Mouse (Mus musculus) gastrocnemius, adult 8-10 months (tissue): ENCODE results near the gene S1pr5. TPM values are rescaled to one million over a fixed set of nuclear protein-coding genes. Genes with fewer than 3 reads are reported as not detected.
"Not testable (repeated sequence)": the region's sequence is repeated elsewhere in the genome, so short reads cannot be mapped to it uniquely, and the experiment has no call there.

Source experiments
- DNase-seq, 2 experiments: peaks; one replicate each; pipeline ENCODE4 v3.0.0; 2022; ENCODE audit warnings: low spot score in 2 of 2
- total RNA-seq, 4 experiments: library from RNA; stranded (reverse); gene quantifications; 2 replicates each; pipeline ENCODE4 v1.2.4; 2022

The S1pr5 gene
- total RNA-seq, 4 experiments from 2014 or later: 0.10 to 0.29 (median 0.15) TPM

DNA sequence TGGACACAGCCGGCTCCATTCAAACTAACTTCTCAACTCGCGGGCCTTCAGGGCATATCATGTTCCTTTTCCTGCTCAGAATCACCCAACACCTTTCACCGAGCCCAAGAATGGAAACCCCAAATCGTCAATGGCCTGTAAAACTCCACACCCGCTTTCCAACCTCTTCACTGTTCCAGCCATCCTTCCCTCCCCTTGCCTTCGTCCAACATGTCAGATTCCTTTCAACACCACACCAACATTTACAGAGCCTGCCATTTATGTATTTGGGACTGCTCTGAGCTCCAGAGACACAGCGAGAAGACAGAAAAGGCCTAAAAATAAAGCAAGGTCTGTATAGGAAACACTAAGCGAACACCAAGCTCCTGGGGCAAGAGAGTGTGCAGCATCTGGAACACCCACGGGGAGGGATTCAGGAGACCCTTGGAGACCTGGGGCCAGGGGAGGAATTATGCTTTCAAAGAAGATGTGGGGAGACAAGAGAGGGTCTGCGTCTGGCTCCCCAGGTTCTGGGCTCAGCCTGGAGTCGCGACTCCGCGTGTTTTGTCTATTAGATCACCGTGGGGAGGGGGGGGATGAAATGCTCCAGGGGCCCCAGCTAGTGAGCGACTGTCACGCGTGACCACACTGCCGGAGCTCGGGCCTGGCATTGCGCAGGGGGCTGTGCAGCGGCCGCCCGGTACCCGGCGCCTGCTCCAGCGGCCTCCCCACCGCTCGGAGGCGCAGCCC, 10.1 kb downstream of the S1pr5 start:
- no peak for DNase-seq

DNA sequence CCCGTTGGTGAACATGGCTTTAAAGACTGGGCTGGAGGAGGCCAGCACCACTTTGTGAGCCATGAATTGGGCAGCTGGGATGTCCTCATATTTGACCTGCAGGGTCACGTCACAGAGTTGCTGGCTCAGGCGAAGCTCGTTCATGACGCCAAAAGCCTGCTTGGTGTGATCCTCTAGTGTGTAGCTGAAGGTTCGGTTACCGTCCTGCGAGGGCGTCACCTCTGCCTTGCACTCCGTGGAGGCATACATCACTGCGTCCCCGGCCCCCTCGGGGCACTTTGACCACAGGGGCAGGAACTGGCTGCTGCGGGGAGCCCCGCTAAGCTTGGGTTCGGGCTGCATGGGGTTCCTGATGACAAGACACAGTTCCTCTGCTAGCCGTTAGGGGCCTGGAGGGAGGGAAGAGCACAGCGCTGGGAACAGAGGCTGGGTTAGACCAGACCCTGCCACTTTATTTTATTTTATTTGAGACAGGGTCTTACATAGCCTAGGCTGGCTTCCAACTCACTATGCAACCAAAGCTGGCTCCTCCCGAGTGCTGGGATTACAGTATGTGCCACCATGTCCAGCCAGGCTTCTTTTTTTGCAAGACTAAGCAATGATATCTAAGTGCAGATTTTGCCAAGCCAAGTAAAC, 10.8 kb downstream of the S1pr5 start:
- DNase-seq: no peak

DNA sequence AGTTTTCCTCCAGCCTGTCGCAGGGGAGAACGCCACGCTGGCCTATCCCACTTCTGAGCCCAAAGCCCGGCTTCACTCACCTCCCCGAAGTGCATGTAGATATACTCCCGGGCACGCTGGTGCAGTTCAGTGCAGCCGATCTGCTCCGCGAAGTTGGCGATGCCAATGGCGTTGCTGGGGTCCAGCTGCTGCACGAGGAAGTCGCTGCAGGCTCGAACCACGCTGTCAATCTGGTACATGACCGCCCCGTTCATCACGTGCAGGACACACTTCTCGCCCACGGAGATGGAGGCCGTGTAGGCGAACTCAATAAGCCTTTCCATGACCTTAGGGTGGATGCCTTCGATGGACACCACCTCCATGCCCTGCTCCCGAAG, 11.3 kb downstream of the S1pr5 start:
- DNase-seq: no peak

DNA sequence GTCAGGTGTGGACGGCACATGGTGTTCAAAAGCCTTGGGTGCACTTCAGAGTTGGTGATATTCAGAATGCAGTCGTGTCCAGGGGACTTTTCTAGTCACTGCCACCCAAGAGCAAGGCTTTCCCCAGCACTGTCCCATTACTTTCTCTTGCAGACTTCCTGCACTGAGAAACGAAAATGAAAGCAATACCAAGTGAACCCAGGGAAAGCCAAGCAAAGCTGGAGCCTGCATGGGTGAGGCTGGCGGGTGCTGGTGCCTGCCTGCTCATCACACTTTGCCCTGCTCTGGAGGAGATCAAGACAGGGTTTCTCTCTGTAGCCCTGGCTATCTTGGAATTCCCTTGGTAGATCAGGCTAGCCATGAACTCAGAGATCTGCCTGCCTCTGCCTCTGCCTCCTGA, 12.9 kb downstream of the S1pr5 start:
- DNase-seq: no peak

DNA sequence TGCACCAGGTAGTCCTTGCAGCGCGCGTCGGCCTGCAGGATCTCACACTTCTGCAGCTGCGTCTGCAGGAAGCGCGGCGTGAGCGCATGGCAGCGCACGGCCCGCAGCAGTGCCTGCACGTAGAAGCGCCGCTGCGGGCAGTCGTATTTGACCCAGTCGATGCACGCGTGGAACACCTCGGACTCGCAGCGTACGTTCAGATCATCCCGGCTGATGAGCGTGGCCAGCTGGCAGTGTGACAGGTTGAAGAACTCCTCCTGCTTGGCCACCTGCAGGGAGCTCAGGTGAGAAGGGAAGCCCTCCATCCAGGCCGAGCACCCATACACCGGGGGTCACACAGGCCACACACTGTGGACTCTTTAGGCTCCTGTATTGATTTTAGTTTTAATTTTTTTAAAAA, 14.4 kb downstream of the S1pr5 start:
- DNase-seq: no peak

DNA sequence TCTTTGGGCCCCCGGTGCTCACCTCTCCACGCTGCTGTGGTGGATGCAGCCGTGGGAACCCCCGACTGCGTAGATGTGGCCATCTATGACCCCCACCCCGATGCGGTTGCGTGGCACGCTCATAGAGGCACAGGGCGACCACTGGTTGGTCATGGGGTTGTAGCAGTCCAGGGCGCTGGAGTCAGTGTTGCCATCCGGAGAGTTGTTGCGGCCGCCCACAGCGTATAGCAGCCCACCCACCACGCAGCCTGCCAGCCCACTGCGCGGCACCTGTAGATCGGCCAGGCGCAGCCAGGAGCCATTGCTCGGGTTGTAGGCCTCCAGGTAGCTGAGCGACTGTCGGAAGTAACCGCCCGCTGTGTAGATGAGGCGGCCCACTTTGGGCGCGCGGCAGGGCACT, 14.9 kb downstream of the S1pr5 start:
- DNase-seq: no peak

DNA sequence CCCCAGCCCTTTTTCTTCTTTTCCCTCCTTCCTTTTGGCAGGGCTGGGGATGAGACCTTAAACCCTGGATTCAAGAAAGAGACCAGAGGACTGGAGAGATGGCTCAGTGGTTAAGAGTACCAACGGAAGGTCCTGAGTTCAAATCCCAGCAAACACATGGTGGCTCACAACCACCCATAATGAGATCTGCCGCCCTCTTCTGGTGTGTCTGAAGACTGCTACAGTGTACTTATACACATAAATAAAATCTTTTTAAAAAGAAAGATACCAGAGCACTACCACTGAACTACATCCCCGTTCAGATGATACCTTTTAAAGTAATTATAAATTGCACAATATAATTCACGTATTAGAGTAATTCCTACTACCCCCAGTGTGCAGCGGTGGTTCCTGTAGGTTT, 15.4 kb downstream of the S1pr5 start:
- DNase-seq: no peak

DNA sequence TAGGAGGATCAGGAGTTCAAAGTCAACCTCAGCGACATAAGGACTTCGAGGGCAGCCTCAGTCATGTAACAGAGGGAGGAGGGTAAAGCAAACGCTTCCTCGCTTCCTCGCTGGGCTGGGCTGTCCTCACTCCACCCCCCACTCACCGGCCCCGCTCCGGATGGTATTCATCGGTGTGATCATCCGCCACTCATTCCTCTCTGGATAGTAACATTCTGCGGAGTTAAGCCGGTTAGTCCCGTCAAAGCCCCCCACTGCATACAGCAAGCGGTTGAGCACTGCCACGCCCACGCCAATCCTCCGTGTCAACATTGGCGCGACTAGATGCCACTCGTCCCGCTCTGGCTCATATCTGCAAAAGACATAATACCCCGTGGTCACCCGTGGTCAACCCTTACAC, 16.7 kb downstream of the S1pr5 start:
- no peak for DNase-seq

DNA sequence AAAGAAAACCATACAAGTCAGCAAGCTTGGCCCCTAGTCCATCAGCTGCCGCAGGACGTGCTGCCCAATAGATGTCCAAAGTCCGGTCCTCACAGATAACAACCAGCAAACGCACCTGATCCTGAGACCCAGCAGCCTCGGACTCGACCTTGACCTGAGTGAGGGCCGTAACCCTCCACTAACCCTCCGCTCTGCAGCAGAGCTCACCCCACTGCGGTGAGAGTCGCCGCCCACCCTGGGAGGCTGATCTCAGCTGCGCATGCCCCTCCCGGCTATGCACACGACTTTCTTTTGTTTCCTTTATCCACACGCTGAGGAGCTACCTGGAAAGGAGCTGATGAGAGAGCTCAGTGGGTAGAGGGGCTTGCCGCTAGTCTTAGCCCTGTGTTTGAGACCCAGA, 20.9 kb downstream of the S1pr5 start:
- no peak for DNase-seq

DNA sequence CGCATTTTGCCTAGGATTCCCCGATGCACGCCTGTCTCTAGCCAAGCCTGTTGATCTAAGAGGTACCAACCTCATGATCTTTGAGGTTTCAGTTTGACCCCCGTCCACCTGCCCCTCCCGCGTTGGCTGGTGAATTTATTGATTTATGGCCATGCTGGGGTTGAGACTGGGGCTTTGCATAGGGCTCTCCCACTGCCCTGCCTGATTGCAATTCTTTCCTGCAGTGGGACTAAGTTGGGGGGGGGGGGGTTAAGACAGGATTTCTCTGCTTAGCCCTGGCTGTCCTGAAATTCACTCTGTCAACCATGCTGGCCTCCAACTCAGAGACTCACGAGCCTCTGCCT, 22.9 kb downstream of the S1pr5 start:
- no peak for DNase-seq

DNA sequence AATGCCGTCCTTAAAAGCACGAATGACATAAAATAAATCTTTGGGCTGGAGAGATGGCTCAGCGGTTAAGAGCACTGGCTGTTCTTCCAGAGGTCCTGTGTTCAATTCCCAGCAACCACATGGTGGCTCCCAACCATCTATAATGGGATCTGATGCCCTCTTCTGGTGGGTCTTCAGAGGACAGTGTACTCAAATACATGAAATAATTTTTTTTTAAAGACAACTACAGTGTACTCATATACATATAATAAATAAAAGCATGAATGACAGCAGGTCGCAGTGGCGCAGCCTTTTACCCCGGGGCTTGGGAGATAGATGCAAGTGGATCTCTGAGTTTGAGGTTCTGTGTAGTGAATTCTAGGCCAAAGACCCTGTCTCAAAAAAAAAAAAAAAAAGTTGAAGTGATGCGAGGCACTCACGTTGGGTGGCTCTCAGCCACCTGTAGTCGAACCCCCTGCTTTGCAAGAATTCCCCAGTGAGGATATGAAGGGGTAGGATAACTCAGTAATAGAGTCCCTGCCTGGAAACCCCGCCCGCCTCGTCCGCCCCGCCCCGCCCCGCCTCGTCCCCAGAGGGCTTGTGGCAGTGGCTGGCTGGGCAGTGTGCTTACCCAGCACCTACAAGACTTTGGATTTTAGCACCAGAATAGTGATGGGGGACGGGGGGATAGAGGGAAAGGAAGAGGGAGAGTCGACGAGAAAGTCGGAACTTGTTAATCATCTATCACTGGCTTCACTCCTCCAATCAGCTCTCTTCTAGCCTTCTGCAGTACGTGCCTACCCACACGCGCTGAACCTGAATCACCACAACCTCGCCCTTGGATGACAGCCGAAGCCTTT, 23.4 kb downstream of the S1pr5 start:
- DNase-seq: no peak

DNA sequence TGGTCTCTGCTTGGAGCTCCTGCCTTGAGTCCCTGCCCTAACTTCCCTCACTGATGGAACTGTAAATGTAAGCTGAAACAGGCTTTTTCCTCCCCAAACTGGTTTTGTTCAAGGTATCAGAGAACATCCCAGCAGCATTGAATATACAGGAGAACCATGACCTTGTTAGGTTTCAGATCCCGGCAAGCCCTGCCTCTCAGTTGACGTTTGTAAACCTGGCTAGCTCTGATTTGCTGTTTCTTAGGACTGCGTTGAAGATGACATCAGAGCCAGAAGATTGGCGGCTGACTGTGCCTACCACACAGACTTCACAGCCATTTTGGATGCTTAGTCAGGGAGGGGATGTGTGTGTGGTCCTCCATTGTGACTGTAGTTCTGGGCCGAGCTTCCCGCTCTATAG, 24.3 kb downstream of the S1pr5 start:
- no peak for DNase-seq

DNA sequence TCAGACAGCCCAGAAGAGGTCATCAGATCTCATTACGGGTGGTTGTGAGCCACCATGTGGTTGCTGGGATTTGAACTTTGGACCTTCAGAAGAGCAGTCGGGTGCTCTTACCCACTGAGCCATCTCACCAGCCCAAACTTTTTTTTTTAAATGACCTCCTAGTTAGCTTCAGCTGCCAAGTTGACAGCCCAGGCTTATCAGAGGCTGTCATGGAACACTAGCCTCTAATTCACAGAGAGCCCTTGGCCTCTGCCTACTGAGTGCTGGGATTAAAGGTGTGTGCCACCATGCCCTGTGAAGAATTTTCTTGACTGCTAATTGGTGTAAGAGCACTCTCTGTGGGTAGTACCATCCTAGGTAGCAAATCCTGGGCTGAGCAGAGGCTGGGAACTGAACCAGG, 24.8 kb downstream of the S1pr5 start:
- DNase-seq: not testable (repeated sequence)

DNA sequence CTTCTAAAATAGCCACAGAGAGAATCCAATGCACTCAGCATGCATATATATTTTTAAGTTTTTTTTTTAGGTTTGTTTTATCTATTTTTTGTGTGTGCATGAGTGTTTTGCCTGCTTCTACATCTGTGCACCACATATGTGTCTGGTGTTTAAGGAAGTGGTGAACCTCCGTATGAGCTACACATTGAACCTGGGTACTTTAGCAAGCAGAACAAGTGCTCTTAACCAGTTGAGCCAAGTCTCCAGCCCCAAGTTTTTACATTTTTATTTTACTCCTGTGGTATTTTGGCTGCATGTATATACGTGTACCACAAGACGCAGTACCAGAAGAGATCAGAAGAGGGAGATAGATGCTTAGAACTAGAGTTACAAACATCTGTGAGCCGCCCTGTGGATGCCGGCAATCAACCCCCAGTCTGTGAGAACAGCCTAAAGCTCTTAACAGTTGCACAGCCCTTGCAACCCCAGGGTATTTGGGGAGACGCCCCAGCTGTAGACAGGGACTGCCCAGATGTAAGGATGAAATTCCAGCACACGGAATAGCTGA, 26.8 kb downstream of the S1pr5 start:
- DNase-seq: no peak

DNA sequence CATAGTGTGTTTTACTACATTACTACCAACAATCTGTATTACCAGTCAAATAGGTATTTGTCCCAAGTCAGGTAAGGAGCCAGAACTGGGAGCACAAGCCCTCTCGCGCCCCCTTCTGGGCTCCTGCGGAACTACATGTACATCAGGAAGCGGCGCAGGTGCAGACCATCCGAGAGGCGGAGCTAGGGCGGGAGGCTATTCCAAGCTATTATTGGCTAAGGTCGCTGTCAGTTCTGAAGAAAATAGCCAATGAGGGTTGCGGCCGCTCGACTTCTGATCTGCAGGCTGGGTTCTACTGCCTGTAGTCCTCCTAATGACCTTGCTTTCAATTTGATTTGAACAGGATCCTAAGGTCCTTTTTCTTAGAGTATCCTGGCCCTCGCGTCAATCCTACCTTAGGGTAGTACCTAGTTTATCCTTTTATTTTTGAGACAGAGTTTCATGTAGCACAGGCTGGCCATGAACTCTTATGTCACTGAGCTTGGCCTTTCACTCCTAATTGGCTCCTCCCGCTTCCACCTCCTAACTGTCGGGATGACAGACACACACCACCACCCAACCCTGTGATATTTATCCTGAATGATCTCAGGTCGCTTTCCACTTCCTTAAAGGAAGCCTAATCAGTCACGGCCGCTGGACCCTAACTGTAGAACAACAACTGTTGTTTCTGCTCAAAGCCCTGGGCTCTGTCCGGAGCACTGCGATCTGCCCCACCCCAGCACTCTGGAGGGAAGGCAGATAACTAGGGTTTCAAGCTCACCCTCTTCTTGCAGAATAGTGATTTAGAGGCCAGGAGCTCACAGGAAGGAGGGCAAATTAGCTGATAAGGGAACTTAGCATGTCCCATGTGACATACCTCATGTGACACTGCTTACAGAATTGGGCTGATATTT, 27.5 kb downstream of the S1pr5 start:
- DNase-seq: peak; percentile 89

DNA sequence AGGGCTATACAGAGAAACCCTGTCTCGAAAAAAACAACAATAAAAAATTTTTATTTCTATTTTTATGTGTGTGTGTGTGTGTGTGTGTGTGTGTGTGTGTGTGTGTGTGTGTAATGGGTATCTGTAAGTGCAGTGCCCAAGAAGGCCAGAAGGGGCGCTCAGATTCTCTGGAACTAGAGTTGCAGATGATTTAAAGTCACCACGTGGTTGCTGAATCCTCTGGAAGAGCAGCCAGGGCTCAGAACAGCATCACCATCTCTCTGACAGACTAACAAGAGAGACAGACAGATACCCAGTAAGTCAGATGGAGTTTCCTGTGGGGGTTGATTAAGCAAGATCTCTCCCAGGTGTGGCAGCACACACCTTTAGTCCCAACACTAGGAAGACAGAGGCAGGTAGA, 28.4 kb downstream of the S1pr5 start:
- DNase-seq: no peak

DNA sequence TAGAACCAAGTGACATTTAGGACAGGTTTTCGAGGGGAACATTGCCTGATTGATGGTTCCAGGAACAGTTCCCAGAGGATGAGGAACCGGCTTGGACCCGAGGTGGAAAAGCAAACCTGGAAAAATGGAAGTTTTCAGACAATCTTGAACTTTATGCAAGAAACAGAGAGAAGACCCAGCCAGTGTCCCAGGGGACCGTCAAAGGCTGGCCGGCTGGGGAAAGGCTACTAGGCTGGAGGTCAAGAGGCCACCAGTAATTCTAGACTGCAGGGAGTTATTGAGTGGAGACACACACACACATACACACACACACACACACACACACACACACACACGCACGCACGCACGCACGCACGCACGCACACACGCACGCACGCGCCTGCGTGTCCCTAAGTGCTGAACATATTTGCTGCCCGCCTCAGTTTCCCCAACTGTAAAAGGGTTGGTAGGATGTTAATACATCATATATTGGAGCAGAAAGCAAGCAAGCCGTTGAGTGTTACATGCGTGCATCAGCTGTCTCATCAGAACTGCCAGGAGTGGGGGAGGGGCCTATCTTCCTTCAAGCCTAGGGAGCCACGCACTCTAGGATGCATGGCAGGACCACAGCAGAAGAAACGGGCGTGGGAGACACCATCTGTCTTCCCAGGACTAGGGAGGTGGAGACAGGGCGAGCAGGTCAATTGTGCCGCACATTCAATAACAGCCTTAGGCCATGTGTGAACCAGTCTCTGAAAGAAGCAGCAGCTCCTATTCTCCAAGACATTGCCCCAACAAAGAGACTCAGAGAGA, 32.0 kb downstream of the S1pr5 start:
- DNase-seq: no peak

DNA sequence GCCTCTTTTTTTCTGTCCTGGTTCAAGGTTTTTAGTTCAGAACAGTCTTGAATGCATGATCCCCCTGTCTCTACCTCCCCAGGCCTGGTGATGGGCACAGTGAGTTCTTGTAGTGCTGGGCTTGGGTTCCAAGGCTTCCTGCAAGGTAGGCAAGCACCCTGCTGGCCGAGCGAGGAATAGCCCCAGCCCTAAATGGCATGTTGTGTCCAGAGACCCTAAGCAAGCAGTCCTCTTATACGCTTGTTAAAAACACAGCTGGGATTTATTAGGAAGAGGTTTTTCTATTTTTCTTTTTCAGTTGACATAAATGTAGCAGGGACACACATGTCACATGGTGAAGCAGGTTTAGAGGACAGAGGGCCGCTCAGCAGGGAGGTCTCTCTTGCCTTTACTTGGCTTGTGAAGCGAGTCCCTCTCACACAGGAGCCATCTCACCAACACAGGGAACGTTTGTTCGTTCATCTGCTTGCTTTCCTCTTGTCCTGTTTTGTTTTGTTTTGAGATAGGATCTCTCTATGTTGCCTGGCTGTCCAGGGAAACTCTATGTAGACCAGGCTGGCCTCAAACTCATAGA, 34.5 kb downstream of the S1pr5 start:
- no peak for DNase-seq

DNA sequence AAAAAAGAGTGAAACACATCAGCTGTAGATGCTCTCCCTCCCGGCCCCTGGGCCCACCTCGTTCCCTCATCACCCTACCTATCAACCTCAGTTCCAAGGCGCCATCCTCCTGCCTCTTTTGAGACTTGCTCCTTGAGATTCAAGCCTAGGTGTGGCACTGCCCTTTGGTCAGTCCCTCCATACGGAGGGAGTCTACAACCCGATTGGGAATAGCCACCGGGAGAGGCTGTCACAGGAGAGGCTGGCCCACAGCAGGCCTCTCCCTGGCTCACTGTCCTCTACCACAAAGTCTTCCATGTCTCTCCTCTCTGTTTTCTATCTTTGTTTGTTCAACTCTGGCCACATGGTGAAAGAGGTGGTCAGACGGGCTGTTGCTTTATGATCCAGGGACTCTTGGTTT, 36.6 kb downstream of the S1pr5 start:
- DNase-seq: no peak

DNA sequence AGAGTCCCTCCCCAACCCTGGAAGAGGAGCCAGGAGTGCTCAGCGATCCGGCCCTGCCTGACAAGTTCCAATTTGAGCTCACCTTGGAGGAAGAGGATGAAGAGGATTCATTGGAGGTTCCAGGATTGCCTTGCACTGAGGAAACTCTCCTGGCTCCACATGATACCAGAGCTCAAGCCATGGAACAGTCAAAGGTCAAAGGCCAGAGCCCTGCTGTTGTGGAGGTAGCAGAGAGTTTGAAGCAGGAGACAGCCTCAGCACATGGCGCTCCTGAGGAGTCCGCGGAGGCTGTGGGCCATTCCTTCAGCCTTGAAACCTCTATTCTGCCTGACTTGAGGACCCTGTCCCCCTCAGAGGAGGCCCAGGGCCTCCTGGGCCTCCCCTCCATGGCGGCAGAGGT, 37.4 kb downstream of the S1pr5 start:
- DNase-seq: no peak
